Mouse (Mus musculus): ENCODE data around the gene Tfg.
A peak's percentile ranks its signal among the peaks of the same experiment; 100 is the strongest.

The Tfg gene

DNA sequence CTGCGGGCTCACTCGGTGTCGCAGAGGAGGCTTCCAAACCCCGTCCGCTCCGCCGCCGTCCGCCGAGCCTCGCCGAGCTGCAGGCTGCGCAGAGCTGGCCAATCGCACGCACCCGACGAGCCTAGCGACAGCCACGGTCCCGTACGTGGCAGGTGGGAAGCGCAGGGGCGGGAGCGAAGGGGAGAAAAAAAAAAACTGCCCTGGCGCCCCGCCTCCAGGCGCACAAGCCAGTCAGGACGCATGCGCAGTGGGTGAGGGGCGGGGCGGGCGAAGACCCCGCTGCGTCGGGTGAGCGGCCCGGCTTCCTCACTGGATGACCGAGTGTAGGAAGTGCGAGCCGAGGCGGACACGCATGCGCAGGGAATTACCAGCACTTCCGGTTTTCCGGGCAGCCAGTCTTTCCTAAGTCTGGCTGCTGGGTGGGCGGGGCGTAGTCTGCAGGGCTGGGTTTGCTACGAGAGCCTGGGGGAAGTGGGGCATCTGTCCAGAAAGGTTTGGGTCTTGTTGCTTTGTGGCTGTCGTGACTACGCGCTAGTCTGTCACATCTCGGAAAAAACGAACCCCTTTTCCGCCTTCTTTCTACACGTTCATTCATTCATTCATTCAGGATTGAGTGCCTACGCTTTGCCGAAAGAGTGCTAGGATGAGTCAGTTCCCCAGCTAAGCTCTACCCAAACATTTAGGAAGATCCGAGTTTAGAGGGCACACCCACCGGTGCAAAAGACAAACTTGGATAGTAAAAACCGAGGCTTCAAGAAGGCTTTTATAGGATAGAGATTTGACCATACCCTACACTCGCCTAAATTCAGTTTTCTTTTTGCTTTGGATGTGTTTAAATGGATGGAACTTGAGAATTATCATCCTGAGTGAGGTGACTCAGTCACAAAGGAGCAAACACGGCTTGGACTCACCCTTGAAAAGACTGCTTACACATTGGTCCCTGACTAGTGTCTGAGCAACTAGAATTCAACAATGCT is at the start of gene Tfg:
Gene Tfg (minus strand): TSS at position 227 of the 977 bp plus-strand sequence.
- DNase-seq = peak; percentile 100

DNA sequence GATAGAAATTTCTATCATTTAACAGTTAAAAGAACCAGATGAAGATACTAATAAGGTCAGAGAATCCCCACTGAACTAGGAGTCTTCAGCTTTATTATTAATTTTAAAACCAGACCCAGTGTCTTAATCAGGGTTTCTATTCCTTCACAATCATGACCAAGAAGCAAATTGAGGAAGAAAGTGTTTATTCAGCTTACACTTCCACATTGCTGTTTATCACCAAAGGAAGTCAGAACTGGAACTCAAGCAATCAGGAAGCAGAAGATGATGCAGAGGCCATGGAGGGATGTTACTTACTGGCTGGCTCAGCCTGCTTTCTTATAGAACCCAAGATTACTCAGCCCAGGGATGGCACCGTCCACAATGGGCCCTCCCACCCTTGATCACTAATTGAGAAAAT is 11.8 kb upstream of the Tfg start:
- no peak for DNase-seq

DNA sequence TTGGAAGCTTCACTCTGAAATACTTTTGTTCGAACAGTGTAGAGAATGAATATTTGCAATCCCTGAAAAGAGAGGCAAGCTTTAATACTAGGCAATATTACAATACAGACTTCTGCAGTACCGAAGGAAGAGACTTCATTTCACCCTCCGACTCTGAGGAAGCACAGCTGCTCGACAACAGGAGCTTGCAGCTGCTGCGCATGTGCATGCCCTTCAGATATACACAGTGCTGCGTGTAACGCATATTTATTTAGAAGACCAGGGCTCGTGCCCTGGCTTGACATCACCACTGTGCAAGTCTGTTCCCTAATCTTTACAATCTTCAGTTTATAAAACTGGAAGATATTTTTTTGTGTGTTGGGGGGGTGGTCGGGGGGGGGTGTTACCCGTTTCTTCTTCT is 7.7 kb upstream of the Tfg start:
- DNase-seq = no peak

DNA sequence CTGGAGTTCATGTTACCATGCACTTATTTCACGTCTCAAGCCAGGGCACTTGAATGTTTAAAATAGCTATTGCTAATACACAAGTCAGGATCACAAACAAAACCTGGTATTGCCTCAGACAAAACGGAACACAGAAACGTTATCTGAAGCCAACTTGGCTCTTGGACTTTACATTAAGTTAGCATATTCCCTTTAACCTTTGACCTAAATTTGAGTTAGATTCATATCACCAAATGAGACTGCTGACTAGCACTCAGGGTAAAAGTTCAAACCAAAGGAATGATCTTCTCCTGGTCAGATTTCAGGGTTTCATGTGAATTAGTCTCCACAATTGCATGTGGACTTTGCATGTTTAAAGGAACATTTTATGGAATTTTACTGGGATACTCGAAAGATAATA is 5.1 kb upstream of the Tfg start:
- DNase-seq = no peak

DNA sequence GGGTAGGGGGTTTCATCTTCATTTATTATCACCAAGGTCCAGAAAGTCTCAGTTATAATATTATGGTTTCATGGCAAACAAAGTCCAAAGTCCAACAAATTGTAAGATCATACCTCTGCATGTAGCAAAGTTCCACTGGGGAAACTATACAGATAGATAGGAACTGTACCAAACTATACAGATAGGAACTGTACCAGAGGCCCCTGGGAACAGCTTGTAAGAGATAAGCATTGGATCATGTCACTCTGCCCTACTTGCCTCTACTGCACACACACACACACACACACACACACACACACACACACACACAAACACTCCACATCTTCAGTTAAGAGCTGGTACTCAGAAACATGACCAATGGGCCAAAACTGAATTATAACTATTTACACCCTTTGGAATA is 1.8 kb upstream of the Tfg start:
- no peak for DNase-seq

DNA sequence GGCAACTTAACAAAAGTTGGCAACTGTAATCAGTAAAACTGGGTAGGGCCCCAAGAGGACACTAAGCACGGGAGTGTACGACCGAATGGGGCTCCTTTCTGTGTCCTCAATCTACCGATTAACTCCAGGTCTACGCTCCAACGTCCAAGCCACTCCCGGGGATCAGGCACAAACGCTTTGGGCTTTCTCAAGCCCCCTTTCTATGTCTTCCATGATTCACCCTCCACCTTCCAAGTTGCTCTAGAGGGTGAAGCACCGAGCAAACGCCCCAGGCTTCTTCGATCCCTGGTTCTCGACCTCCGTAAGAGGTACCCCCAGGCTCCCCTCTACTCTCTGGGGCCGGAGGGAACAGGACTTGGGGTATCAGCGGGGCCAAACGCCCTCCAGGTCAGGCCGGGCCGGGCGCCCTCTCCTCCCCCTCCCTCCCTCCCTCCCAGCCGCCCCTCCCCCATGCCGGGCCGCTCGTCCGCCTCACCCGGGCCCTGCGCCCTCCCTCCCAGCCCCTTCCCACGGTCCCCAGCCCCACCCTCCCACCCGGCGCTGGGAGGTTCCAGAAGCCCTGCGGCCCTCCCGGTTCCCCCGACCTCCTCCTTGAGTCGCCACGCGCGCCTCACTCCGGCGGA is 582 bp downstream of the Tfg start:
- no peak for DNase-seq

DNA sequence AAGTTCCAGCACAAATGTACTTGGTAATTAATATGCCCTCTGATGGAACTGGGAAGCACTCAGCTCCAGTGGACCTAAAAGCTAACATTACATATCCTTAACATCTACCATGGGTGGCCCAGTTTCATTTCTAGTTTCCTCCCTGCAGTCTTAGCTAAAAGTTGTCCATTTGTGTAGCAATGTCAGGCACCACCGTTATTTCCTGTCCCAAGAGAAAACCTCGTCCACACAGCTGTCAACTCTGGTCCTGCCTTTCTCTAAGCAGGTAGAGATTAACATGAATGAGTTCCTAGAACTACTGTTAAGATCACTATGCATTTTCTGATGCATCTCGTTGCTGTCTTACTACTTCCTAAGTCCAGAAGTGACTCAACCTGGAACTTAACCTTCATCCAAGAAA is 1.6 kb downstream of the Tfg start:
- no peak for DNase-seq

DNA sequence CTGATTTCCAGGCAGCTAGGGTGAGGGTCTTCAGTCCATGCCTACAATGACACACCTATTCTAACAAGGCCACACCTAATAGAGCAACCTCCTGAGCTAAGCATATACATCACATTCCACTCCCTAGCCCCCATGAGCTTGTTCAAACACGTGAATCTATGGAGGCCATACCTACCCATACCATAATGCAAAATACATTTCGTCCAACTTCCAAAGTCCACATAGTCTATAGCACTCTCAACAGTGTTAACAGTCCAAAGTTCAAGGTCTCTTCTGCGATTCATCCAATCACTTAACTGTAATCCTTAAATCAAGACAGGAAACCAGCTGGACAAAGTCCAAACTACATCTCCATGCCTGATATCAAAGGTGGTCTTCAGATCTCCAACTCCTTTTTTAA is 7.2 kb downstream of the Tfg start:
- DNase-seq = no peak

DNA sequence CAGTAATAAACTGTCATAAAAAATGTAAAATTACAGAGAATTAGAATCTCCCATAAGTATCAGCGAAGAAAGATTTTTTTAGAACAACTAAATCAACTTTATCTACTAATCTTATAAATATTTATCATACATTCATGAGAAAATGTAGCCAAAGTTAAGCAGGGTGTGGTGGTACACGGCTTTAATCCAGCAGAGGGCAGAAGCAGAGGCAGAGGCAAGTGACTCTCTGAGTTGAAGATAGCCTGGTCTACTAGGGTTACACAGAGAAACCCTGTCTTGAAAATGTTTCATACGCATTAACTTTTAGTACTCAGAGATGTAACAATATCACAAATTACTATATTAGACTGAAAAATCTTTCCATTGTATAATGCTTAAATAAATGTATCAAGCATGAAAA is 11.5 kb downstream of the Tfg start:
- DNase-seq = no peak

DNA sequence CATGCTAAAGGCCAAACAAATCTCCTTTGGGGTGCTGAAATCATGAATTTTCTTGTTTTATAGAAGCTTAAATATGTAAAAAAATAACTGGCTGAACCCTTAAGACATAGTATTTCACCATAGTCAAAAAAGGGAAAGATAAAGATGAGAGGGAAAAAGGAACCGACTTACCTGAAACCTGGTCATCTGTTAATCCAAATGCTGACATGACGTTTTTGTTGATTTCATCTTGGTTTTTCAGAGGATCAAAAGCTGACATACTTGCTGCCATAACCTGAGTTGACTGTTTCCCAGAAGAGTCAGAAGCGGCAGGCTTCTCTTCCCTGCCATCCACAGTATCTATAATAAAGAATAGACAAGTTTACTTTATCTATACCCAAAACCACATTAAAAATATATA is 16.4 kb downstream of the Tfg start:
- no peak for DNase-seq

DNA sequence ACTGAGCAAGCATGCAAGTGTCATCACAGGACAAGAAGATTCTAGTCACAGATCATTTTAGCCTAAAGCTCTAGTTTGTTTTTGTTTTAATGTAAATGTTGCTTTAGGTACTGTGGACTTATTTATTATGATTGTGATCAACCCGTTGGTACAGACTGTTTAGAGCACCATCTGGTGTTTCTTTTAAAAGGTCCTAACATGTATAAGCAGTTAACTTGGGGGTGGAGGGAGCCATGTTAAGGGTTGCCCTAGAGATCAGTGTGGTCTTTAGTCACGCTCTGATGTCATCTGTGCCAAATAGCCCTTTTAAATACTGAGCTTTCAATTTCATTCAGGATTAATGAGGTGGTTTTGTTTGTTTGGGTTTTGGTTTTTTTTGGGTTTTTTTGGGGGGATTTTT is 20.8 kb downstream of the Tfg start:
- no peak for DNase-seq

DNA sequence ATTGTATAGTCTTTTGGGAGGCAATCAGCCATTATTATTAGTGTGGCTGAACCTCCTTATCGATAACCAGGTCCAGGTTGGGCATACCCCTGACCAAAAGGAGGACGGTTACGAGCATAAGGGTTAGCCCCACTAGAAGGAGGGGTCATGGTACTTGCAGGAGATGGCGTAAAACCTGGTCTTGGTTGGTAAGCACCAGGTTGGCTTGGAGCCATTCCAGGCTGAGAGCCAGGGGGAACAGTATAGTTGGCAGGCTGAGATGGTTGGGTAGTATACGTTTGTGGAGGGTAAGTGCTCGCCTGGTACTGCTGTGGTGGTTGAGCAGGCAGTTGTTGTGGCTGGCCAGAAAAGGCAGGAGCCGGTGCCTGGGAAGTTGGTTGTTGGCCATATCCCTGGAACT is 26.5 kb downstream of the Tfg start:
- DNase-seq = no peak

DNA sequence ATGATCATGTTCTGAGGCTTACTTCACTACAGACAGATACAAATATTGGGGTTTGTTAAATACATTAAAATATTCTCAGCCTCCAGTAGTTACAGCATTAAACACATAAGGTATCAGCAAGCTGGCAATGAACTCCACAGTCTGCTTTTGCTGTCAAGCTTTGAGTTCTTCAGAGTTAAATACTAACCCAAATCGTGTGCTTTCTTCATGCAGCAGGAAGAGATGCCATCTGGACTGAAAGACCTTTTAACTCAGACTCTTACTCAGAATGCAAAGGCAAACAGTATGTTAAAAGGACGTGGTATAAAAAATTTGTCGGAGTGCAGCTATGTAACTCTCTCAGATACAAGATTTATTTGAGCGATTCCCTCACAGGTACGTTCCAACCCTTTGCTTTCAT is 30.5 kb downstream of the Tfg start:
- DNase-seq = no peak

DNA sequence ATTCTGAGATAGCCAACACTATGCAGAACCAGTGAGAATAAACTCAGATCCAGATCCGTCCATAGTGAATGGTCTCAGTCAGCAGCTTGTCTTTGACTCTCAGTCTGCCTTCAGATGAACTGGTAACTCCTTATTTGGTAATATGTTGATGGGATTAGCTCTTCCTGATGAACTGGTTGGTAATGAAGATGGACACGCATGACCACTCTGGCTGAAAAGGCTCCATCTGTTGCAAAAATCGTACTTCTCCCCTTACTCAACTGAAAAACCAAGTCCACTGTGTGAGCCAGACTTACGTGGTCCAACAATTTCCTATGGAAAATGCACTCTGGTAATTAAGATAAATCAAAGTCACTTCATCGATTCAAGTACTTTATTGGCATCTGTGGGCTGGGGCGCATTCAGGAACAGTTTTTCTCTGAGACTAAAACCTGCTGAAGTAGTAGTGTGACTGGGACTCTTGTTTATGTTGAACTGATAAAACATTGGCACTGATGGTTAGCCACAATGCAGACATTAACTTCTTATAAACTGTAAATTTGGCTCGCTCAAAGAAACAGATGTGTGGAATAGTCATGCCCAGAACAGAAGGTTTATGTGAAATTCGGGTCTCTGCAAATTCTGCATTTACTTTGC is 36.1 kb downstream of the Tfg start:
- DNase-seq = peak; percentile 59

DNA sequence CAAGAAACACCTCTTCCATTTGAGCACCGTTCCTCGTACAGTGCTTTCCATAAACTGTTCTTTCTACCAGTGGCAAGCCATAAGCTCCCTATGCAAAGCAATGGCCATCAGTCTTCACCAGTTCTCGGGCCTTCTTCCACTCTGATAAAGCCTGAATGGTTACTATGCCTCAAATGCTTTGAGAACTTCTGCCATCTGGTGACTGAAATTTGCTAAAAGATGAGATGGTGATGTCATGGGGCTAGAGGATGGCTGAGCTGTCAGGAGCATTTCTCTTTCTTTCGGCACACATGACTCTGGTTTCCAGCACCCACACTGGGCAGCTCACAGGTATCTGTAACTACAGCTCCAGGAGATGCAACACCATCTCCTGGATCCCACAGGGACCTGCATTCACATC is 40.1 kb downstream of the Tfg start:
- peak; percentile 58 for DNase-seq

DNA sequence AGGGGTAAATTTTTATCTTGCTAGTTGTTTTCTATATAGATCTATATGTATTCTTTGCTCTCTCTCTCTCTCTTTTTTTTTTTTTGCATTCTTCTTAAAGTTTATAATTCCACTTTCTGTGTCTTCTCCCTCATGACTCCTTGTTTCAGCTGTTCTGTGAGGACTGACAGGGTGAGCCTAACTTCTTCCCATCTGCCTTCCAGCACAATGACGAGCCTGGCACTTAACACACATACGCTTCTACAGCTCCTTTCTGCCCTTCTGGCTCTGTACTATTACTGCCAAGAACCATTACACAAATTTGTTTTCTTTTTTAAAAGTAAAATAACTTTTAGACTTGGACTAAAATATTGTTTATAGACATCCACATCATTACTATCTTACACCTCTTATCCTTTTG is 43.8 kb downstream of the Tfg start:
- DNase-seq = no peak

DNA sequence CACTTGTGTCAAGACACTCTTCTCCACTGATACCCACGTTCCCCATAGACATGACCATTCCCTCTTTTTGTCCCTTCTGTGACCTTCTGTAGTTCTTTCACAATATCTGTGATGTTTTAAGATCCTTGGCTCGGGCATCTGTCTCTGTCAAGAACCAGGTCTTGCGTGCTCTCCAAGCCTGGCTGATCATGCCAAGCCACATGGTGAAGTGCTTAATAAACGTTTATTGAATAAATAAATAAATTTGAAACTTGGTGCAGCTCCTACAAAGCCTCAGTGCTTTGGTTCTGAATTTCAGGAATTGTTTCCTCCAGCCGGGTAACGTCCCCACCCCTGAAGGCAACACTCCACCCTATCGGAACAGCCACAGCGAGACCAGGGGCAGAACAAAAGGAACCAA is 46.3 kb downstream of the Tfg start:
- no peak for DNase-seq

DNA sequence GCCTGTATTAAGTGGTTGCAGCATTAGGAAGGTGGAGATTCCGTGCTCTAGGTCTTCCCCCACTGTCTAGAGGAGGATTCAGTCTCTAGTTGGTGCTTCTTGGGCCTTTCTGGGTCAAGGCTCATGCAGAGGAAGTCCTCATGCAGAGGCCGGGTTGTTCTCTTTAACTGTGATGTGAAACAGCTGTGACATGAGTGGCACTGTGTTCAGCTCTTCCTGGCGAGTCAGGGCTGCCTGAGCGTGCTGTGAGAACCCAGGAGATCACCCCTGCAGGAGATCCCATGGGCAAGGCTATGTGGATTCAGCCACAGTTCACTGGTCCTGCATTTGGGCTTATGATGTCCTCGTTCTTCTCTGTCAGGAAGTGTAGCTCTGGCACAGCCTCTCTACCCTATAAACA is 47.7 kb downstream of the Tfg start:
- no peak for DNase-seq

DNA sequence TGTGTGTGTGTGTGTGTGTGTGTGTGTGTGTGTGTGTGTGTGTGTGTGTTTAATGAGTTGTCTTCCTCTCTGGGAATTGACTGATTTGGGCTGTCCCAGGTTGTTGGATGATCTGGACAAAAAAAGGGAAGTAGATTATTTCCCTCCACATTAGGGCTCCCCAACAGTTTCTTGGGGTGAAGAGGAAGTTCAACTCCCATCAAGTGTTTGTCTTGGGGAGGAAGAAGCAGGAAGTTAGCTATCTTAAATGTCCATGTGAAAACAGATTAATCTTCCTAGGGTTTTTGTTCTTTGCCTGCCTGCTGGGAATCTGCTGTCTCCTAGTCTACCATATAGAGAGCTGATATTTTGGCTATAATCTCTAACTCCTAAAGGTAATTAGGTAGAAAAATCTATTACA is 58.4 kb downstream of the Tfg start:
- DNase-seq = no peak

DNA sequence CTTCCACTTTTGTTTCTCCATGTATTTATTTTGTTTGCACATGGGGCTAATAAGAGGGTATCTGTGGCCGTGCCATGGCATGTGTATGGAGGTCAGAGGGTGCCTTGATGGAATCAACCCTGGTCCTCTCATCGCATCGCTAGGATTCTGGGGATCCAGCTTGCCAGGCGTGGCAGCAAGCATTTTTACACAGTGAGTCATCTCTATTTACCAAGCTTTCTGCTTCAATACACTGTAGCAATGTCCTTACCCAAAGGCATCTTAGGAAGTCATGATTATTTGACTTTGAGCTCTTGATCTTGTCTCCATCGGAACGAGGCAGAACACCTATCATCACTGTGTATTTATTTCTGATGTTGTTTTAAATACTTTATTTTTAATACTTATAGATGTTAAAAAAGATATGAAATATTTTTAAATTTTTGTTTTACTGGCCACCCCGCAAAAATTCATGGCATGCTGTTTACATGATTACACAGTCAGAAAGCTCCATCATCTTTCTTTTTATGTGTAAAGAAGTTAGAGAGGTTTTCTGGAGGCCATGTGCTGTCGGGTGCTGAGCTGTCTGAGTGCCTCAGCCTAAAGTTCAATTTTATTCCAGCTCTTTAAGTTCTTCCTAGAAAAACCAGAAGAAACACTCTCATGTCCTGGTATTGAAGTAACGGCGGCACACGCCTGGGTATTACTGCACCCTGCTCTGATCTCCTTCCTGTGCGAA is 61.9 kb downstream of the Tfg start:
- DNase-seq = no peak

DNA sequence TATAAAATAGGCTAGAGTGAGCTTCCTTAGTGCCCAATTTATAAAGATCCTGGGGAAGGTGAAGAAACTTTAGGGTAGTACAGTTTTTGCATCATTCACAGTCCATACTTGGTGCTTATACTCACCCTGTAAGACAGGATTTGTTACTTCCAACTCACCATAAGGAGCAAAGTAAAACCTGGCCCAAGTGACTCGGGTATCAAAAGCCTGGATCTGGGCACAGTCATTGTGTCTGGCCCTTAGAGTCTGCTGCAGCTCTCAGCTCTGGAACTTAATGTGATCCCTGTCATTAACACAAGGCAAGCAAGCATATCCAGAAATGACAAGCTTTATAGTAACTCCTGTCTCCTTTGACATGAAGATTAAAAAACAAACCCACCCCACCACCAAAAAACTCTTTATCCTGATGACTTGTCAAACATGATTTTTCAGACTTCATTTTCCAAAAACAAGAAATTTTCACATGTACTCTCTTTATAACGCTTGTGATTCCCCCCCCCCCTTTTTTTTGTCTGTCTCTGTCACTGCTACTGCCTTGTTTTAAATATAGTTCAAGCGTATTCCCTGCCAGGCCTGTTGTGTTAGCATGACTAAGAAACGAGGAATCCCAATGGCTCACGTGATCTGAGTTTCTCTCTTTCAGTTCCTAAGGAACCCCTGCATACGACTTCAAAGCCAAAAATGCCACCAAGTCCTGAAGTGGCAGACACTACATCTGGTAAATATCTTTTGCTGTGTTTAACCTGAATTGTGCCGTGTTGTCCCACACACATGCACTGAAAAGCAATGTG is 70.7 kb downstream of the Tfg start:
- peak; percentile 3 for DNase-seq

DNA sequence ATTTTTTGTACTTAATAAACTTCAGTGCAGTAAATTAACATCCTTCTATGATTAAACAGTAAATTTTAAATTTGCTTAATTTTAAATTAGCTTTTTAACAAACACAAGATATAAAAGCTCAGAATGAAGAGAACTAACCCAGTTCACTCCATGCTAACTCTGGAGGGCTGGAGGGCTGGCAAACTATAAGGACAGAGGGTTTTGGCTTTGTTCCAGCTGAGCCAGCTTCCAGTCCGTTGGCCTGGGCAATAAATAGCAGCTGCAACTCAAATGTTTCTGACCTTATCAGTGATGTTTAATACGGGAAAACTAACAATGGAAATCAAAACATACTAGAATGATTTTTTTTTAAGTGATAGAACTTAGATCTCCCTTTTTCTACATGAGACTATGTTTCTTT is 72.0 kb downstream of the Tfg start:
- DNase-seq = peak; percentile 68

All from retina, postnatal 1 day (tissue).